Mouse (Mus musculus) embryo, embryonic 9.5 days (tissue): ENCODE results near the gene Fam98c.
"Not testable (repeated sequence)": the region's sequence is repeated elsewhere in the genome, so short reads cannot be mapped to it uniquely, and the experiment has no call there.

Experiments
- DNase-seq: peaks from one replicate; pipeline ENCODE4 v3.0.0-alpha.2; 2017; ENCODE audit errors: extremely low spot score

Gene Fam98c

GRCm38 (mm10) chr7:29158264-29158663 is 2.2 kb upstream of the Fam98c start:
- DNase-seq, result no peak

GRCm38 (mm10) chr7:29155196-29155837 is 717 bp downstream of the Fam98c start:
- peak; percentile 85 for DNase-seq

- no peak for DNase-seq
Observed at GRCm38 (mm10) chr7:29154018-29154720, 1.9 kb downstream of the Fam98c start.

GRCm38 (mm10) chr7:29151486-29151885 is 4.5 kb downstream of the Fam98c start:
- DNase-seq, result no peak

- no peak for DNase-seq
Observed at GRCm38 (mm10) chr7:29148771-29149170, 7.3 kb downstream of the Fam98c start.

GRCm38 (mm10) chr7:29146625-29147367 is 9.2 kb downstream of the Fam98c start:
- DNase-seq, result no peak

GRCm38 (mm10) chr7:29144006-29144405 is 12.0 kb downstream of the Fam98c start:
- no peak for DNase-seq

- DNase-seq, result no peak
Observed at GRCm38 (mm10) chr7:29141416-29141815, 14.6 kb downstream of the Fam98c start.

- DNase-seq, result not testable (repeated sequence)
Observed at GRCm38 (mm10) chr7:29139237-29139636, 16.8 kb downstream of the Fam98c start.

- DNase-seq, result no peak
Observed at GRCm38 (mm10) chr7:29137429-29137828, 18.6 kb downstream of the Fam98c start.

GRCm38 (mm10) chr7:29134693-29135386 is 21.2 kb downstream of the Fam98c start, which contains the start of gene Rasgrp4:
Gene Rasgrp4 (plus strand): TSS chr7:29134851.
- DNase-seq, result peak; percentile 39

- DNase-seq, result no peak
Observed at GRCm38 (mm10) chr7:29134230-29134629, 21.8 kb downstream of the Fam98c start.

GRCm38 (mm10) chr7:29128725-29129124 is 27.3 kb downstream of the Fam98c start:
- DNase-seq, result no peak

- DNase-seq, result peak; percentile 78
Observed at GRCm38 (mm10) chr7:29126173-29126915, 29.7 kb downstream of the Fam98c start.

GRCm38 (mm10) chr7:29124970-29125369 is 31.1 kb downstream of the Fam98c start, which contains the start of gene Ryr1:
Gene Ryr1 (minus strand): TSS chr7:29125179.
- DNase-seq, result peak; percentile 82

- DNase-seq, result no peak
Observed at GRCm38 (mm10) chr7:29123531-29124358, 32.3 kb downstream of the Fam98c start.

- DNase-seq, result no peak
Observed at GRCm38 (mm10) chr7:29122821-29123220, 33.2 kb downstream of the Fam98c start.

GRCm38 (mm10) chr7:29119526-29119925 is 36.5 kb downstream of the Fam98c start:
- DNase-seq, result no peak

- DNase-seq, result peak; percentile 36
Observed at GRCm38 (mm10) chr7:29118142-29118851, 37.7 kb downstream of the Fam98c start.
